Mouse (Mus musculus) embryonic facial prominence, embryonic 10.5 days (tissue): Measurements from ENCODE around the gene Hacd1. TPM values are rescaled to one million over a fixed set of nuclear protein-coding genes. Genes with fewer than 3 reads are reported as not detected.

Experiments
- DNase-seq: peaks from one replicate; pipeline ENCODE4 v3.0.0-alpha.2; 2017; ENCODE audit warnings: low spot score
- H3K27ac ChIP-seq: fragments of 300-500 bp; sonication (generic); replicated peaks from 2 replicates; pipeline ENCODE4 v1.5.1; 2016; ENCODE audit warnings: mild to moderate bottlenecking
- H3K27me3 ChIP-seq: fragments of 300-500 bp; sonication (generic); replicated peaks from 2 replicates; pipeline ENCODE4 v1.6.1; 2016; ENCODE audit warnings: low read depth, mild to moderate bottlenecking; ENCODE audit not compliant: poor library complexity, severe bottlenecking
- H3K36me3 ChIP-seq: fragments of 300-500 bp; sonication (generic); replicated peaks from 2 replicates; pipeline ENCODE4 v1.6.1; 2016; ENCODE audit warnings: mild to moderate bottlenecking, moderate library complexity
- H3K4me1 ChIP-seq: fragments of 300-500 bp; sonication (generic); 2 replicates; pipeline ENCODE4 v1.6.1; 2016
- H3K4me3 ChIP-seq: fragments of 300-500 bp; sonication (generic); 2 replicates; pipeline ENCODE4 v1.5.1; 2016; ENCODE audit warnings: mild to moderate bottlenecking, moderate library complexity
- H3K9me3 ChIP-seq: fragments of 300-500 bp; sonication (generic); 2 replicates; pipeline ENCODE4 v1.6.1; 2016; ENCODE audit warnings: mild to moderate bottlenecking
- WGBS: fragments of 180-500 bp; shearing (Covaris S2); methylation state at CpG from one replicate; pipeline ENCODE4 v1.1.7; 2016; 5-methylcytosine and 5-hydroxymethylcytosine counted together
- polyA plus RNA-seq: library from polyadenylated mRNA; unstranded; fragments of >200 nt; fragmentation: Nextera tagmentation; extraction: Ambion mirVana; gene quantifications from 2 replicates; pipeline ENCODE4 v1.2.1, GENCODE M21; 2016

Hacd1 gene
- polyA plus RNA-seq, 1 experiment from 2014 or later: 38.9 TPM

DNA sequence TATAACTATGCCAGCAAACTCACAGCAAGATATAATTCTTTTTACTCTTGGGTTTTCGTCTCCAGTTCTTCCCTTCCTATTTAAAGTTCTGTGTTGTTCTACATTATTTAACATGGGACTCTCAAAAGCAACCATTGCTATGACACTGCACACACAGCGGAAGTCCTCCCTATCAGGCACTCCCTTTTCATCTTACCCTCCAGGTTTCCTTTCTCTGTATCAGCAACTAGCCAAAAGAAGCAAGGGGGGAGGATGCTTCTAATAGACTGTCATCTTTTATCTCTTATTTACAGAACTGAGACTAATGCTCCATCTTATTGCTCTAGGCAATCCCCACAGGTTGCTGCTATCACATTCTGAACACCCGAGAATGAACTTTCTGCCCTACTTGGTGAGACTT lies 120.6 kb downstream of the Hacd1 start:
- H3K36me3 ChIP-seq: no peaks in the 10 kb centered on the region
- WGBS: 75% methylated on average over 3 of the region's 3 CpGs
- H3K9me3 ChIP-seq: no peaks in the 10 kb centered on the region
- H3K27me3 ChIP-seq: no peaks in the 10 kb centered on the region
- no peak overlapping the region for H3K4me3 ChIP-seq
- no peak for DNase-seq
- H3K4me1 ChIP-seq: no peaks in the 10 kb centered on the region; the same call in 1 of the 2 replicates
- H3K27ac ChIP-seq: no peak overlapping the region

DNA sequence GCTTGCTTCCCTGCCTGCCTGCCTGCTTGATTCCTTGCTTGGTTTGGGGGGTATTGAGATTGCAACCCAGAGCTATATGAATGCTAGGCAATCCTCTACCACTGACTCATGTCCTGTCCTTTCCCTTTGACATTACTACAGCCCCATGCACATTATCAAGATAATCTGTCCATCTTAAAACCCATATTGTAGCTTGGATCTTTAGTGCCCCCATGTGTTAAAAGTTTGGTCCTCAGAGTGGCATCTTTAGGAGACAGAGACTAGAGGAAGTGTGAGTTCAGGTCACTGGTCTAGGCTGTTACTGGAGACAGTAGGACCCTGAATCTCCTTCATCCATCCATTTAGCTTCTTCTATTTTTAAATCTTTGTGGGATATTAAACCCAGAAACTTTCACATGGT lies 123.7 kb downstream of the Hacd1 start:
- no peak overlapping the region for H3K4me3 ChIP-seq
- no peak for DNase-seq
- no peak overlapping the region for H3K27ac ChIP-seq
- no peaks in the 10 kb centered on the region for H3K9me3 ChIP-seq
- H3K36me3 ChIP-seq: no peaks in the 10 kb centered on the region
- H3K27me3 ChIP-seq: no peaks in the 10 kb centered on the region
- no peaks in the 10 kb centered on the region; the same call in 1 of the 2 replicates for H3K4me1 ChIP-seq

DNA sequence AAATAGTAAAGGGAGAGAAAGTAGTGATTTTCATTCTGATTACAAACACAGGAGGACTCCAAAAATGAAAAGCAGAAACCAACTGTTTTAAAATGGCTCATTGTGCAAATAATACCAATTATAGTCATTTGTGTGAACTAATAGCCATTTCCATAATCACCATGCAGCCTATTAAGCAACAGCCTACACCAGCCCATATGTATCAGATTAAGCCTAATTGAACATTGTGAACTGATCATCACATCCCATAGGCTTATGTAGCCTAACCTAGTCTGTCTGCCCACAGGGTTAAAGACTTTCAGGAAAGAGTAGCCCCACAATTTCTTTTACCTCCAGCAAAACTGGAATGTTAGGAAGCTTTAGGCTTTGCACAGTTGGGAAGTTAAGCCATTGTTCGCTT lies 125.2 kb downstream of the Hacd1 start:
- no peaks in the 10 kb centered on the region for H3K27me3 ChIP-seq
- H3K4me3 ChIP-seq: no peak overlapping the region
- no peak overlapping the region for H3K27ac ChIP-seq
- no peaks in the 10 kb centered on the region for H3K9me3 ChIP-seq
- no peaks in the 10 kb centered on the region; the same call in 1 of the 2 replicates for H3K4me1 ChIP-seq
- no peaks in the 10 kb centered on the region for H3K36me3 ChIP-seq
- DNase-seq: no peak
- 76% methylated on average over 1 of the region's 1 CpGs for WGBS

DNA sequence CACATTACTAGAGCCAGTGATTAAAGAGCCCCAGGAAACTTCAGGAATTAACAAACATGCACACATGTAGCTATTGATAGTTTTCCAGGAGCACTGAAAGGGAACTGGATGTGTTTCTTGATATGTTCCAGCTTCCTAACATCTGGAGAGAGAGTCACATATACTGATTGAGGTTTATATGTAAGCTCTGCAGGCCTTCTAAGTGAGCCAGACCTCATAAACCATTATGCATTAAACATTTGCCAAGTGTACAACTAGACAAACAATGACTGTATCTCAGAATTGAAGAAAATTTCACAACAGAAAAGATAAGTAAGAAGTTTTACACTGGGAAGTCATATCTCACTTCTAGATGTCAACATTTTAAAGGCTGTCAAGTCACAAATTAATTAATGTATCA lies 167.4 kb downstream of the Hacd1 start:
- Histone ChIP-seq H3K9me3 (no peaks in the 10 kb centered on the region), H3K27me3 (no peaks in the 10 kb centered on the region), H3K4me3 (no peak overlapping the region), H3K27ac (no peak overlapping the region), H3K4me1 (no peaks in the 10 kb centered on the region), H3K36me3 (no peaks in the 10 kb centered on the region)
- no peak for DNase-seq

DNA sequence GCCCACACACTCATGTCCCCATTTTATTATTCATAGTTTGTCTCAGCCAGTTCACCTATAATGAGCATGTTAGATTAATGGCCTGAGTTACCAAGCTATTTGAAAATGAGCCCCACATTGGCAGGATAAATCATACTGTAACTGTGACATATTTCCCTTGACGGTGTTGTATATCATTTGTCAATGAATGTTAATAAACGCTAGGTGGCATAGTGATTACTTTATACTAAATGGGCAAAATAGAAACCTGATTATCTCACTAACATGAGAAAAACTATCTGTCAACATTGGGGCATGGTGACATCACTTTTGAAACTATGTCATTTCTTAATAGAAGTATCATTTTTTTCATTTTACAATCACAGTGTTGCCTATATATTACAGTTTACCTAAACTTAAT lies 198.5 kb downstream of the Hacd1 start:
- no peak for DNase-seq
- Histone ChIP-seq H3K27me3 (no peaks in the 10 kb centered on the region), H3K4me1 (no peaks in the 10 kb centered on the region), H3K4me3 (no peak overlapping the region), H3K9me3 (no peaks in the 10 kb centered on the region), H3K27ac (no peak overlapping the region), H3K36me3 (no peaks in the 10 kb centered on the region)
- 79% methylated on average over 2 of the region's 2 CpGs for WGBS

DNA sequence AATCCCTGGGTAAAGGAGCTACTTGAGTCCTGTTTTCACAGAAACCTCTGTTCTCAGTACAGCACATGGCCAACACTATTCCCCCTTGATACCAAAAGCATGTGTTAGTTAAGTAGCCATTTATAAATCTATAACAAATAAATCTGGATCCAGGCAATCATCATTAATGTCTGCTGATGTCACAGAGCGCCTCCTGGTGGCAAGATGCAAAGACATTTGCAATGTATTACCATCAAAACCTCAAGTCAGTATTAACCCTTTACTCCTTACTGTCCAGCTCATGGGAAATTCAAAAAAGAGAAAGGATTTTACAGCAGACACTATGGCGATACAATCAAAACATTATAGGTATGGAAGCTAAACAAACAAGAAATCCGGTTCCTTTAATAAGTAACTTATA lies 200.4 kb downstream of the Hacd1 start:
- Histone ChIP-seq H3K4me1 (no peaks in the 10 kb centered on the region), H3K36me3 (no peaks in the 10 kb centered on the region), H3K27ac (no peak overlapping the region), H3K4me3 (no peak overlapping the region), H3K9me3 (no peaks in the 10 kb centered on the region), H3K27me3 (no peaks in the 10 kb centered on the region)
- DNase-seq: peak; percentile 14
- WGBS: 64% methylated on average over 3 of the region's 3 CpGs

DNA sequence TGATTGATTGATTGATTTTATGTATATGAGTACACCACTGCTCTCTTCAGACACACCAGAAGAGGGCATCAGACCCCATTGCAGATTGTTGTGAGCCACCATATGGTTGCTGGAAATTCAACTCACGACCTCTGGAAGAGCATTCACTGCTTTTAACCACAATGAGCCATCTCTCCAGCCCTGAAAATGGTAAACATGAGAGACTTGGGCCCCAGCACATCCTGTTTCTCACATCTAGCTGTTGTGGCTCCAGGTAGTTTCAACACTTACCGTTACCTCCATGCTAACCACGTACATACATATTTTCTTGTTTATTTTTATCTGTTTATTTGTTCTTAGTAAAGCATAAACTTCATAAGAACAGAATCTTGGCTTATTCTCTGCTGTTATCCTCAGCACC lies 219.6 kb downstream of the Hacd1 start:
- Histone ChIP-seq H3K27ac (no peak overlapping the region), H3K4me3 (no peak overlapping the region), H3K36me3 (no peaks in the 10 kb centered on the region), H3K27me3 (no peaks in the 10 kb centered on the region), H3K4me1 (no peaks in the 10 kb centered on the region), H3K9me3 (no peaks in the 10 kb centered on the region)
- 84% methylated on average over 3 of the region's 3 CpGs for WGBS
- DNase-seq: no peak

DNA sequence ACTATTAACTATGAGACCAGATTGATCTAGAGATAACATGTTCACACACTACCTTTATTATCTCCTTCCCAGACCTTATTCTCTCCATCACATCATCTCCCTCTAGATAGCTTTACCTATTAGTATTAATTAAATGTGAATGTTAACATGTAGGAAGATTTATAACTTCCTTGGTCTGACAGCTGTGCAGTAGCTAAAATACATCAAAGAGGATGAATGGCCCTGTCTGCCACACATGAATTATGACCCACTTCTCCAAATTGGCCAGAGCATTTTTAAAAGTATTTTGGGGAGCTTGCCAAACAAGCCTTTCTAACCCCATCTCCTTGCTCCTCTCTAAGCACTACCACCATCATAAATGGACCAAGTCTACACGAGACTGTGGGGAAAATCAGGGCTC lies 220.9 kb downstream of the Hacd1 start:
- Histone ChIP-seq H3K4me1 (no peaks in the 10 kb centered on the region), H3K36me3 (no peaks in the 10 kb centered on the region), H3K9me3 (no peaks in the 10 kb centered on the region), H3K4me3 (no peak overlapping the region), H3K27ac (no peak overlapping the region), H3K27me3 (no peaks in the 10 kb centered on the region)
- DNase-seq: no peak
- WGBS: 75% methylated on average over 1 of the region's 1 CpGs

DNA sequence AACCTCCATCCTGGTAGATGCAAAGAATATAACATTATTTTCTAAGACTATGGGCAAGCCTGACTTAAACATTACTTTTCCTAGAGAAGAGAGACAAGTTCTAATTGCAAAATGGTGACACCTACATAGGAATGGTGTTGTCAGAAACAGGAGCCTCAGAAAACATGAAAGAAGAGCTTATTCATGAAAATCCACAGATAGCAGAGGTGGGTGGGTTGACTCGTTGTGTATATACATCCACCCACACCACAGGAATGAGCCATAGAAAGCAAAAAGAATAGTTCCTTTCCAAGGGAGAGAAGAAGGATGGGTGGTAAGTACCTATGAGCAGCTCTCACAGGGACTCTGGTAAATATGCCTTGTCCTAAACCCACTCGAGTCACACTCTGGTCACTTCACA lies 239.3 kb downstream of the Hacd1 start:
- no peak for DNase-seq
- Histone ChIP-seq H3K4me3 (no peak overlapping the region), H3K36me3 (no peaks in the 10 kb centered on the region), H3K27ac (no peak overlapping the region), H3K4me1 (no peaks in the 10 kb centered on the region), H3K27me3 (no peaks in the 10 kb centered on the region), H3K9me3 (no peaks in the 10 kb centered on the region)
- WGBS: 89% methylated on average over 2 of the region's 2 CpGs

DNA sequence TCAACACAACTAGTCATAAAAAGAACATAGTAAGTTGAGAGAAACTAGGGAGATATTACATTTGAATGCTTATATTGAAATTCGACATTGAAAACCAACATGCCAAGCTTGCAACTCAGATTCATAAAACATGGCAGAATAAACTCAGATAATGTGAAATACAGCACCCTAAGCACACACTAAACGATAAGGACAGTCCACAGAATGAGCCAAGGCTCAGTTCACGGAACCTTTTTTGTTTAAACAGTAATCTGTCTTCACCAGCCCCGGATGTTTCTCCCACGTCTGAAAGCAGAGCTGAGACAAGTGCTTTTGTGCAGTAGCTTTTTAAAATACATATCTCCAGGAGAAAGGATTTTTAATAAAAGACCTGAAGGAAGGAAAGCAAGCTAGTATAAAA lies 247.3 kb downstream of the Hacd1 start:
- WGBS: 84% methylated on average over 5 of the region's 5 CpGs
- no peak overlapping the region for H3K4me3 ChIP-seq
- no peaks in the 10 kb centered on the region for H3K36me3 ChIP-seq
- DNase-seq: no peak
- H3K27ac ChIP-seq: no peak overlapping the region
- no peaks in the 10 kb centered on the region for H3K27me3 ChIP-seq
- H3K4me1 ChIP-seq: no peaks in the 10 kb centered on the region
- H3K9me3 ChIP-seq: no peaks in the 10 kb centered on the region

DNA sequence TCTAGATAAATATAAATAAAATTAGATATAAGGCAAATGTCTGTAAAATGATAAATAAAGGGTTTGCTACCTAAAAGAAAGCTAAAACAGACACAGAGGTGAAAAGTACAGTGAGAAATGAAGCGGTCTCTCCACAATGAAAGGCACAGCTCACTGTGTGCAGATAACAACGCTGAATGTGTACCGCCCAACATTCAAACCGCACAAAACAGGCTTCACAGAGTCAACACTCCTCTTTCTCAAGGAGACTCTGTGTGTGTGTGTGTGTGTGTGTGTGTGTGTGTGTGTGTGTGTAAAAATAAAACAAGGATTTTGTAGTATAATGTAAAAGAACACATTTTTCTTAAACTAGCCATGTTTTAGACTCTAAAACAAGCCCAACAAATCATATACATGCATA lies 247.9 kb downstream of the Hacd1 start:
- no peak overlapping the region for H3K27ac ChIP-seq
- no peaks in the 10 kb centered on the region for H3K9me3 ChIP-seq
- no peaks in the 10 kb centered on the region for H3K36me3 ChIP-seq
- H3K4me1 ChIP-seq: no peaks in the 10 kb centered on the region
- WGBS: 80% methylated on average over 4 of the region's 4 CpGs
- H3K4me3 ChIP-seq: no peak overlapping the region
- DNase-seq: no peak
- no peaks in the 10 kb centered on the region for H3K27me3 ChIP-seq

DNA sequence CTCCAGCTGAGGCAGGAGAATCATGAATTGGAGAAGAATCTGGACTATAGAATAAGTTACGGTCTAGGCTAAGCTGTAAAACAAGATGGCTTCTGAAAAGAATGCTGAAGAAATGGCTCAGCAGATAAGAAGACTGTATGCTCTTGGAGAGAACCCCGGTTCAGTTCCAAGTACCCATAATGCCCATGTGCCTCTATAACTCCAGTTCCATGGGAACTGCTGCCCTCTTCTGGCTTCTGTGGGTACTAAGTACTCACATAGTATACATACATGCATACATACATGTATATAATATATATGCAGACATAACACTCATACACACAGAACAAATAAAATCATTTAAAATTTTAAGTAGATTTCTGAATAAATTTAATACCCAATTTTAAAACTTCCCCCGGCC lies 249.8 kb downstream of the Hacd1 start:
- 88% methylated on average over 3 of the region's 3 CpGs for WGBS
- no peak for DNase-seq
- Histone ChIP-seq H3K36me3 (no peaks in the 10 kb centered on the region), H3K9me3 (no peaks in the 10 kb centered on the region), H3K4me1 (no peaks in the 10 kb centered on the region), H3K4me3 (no peak overlapping the region), H3K27ac (no peak overlapping the region), H3K27me3 (no peaks in the 10 kb centered on the region)

DNA sequence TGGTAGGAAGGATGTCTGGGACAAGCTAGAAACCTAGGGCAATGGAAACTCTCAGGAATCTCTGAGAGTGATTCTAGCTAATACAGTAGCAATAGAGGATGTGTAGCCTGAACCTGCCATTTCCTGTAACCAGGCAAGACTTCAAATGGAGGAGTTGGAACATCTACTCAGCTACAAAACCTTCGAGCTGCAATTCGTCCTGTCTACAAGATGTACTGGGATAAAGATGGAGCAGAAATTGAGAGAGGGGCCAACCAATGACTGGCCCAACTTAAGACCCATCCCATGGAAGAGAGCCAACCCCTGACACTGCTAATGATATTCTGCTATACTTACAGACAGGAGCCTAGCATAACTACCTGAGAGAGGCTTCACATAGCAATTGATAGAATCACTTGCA lies 255.3 kb downstream of the Hacd1 start:
- H3K4me1 ChIP-seq: peaks cover 2% of the 10 kb centered on the region; the same call in 1 of the 2 replicates
- WGBS: 92% methylated on average over 2 of the region's 2 CpGs
- no peak for DNase-seq
- H3K36me3 ChIP-seq: no peaks in the 10 kb centered on the region
- H3K27me3 ChIP-seq: 0 out of 2 replicates have a peak, but pooled peaks cover 1% of the 10 kb centered on the region
- H3K27ac ChIP-seq: no peak overlapping the region
- no peak overlapping the region for H3K4me3 ChIP-seq
- H3K9me3 ChIP-seq: no peaks in the 10 kb centered on the region
